Mouse (Mus musculus) left cerebral cortex, postnatal 10 days (tissue): ENCODE measurements at regions not wholly inside any gene's neighbourhood (a gene's known extent, or its start where the extent isn't known, plus 50 kb on each side); places are given as distances from the start of the nearest gene placed in this dataset.

ENCODE experiments used
- DNase-seq, 2 experiments: peaks; one replicate each; pipeline ENCODE4 v3.0.0; 2021 to 2022; ENCODE audit warnings: low spot score in 2 of 2, mixed read lengths in 1 of 2; ENCODE audit errors: extremely low spot score in 1 of 2
- intact Hi-C: fragments of 180-260 bp; cut with DNase I; formaldehyde crosslinking; loops from one replicate; pipeline ENCODE4 v1.15.1; 2025

DNA sequence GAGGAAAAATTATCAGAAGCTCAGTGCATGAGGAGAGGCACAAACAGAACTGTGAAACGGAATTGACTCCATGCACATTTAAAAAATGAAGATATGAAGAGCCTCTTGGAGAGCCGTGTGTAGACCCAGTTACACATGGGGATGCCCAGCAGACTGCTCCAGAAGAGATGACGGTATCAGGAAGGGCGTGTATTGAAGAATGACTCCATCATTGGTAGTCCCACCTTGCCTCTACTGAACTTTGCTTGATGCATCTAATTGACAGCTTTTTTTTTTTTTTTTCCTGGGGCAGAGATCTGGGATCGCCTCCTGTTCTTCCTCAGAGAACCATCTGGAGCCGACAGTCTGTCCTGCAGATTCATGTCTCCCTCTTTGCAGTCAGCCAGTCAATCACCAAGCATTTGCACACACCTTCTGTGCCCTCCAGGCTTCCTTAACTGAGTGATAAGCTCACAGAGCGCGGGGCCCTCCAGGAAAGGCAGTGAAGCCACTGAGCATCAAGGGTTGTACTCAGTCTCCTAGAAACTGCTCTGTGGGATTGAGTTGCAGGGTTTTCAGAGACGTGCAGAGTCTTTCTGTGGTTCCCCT lies 57.6 kb upstream of the D1Pas1 start:
- intact Hi-C loops: no loop called here
- DNase-seq: no peak

GRCm38 (mm10) chr1:186909073-186909472 lies 58.1 kb upstream of the D1Pas1 start:
- intact Hi-C loops: no loop called here
- DNase-seq: no peak

GRCm38 (mm10) chr1:186907409-186908170 lies 59.6 kb upstream of the D1Pas1 start:
- DNase-seq: no peak
- intact Hi-C loops: no loop called here

DNA sequence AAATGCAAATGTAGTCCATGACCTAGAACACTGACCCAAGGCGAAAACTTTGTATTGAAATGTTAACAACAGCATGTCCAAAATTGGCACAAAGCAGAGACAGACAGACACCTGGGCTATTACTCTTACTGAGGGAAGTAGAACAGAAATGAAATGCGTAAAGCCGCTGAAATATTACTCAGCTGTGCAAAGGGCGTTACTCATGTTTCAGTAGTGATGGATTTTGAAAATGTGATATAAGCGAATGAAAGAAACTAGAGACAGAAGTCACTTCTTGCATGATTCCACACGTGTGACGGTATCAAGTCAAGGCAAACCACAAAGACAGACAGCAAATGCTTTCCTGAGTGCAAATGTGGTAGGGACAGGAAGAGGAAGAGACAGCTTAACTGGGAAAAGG lies 61.3 kb upstream of the D1Pas1 start:
- DNase-seq: no peak
- intact Hi-C loops: no loop called here

GRCm38 (mm10) chr1:186901548-186901947 lies 65.7 kb upstream of the D1Pas1 start:
- DNase-seq: no peak
- intact Hi-C loops: no loop called here

DNA sequence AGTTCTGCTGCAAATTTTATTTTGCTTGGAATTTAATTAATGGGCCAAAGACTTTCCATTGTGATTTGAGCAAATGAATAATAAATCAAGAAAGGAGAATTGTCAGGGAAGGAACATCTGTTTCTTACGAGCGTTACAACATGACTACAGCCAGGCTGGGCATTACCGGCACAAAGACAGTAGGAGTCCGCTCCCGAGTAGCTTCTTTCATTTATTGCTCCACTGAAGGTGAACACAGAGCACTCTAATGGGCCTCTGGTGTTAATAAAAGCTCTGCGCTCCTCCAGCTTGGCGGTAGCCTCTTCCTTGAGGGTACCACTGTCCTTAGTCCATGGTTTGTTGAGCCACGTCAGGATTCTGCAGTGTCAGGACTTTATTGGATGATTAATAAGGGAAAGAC lies 69.0 kb upstream of the D1Pas1 start:
- intact Hi-C loops: no loop called here
- no peak for DNase-seq

GRCm38 (mm10) chr1:186889584-186889852 lies 77.7 kb upstream of the D1Pas1 start:
- intact Hi-C loops: no loop called here
- no peak for DNase-seq

- intact Hi-C loops: no loop called here
- no peak for DNase-seq
Measured at GRCm38 (mm10) chr1:186888767-186889583, 78.2 kb upstream of the D1Pas1 start.

DNA sequence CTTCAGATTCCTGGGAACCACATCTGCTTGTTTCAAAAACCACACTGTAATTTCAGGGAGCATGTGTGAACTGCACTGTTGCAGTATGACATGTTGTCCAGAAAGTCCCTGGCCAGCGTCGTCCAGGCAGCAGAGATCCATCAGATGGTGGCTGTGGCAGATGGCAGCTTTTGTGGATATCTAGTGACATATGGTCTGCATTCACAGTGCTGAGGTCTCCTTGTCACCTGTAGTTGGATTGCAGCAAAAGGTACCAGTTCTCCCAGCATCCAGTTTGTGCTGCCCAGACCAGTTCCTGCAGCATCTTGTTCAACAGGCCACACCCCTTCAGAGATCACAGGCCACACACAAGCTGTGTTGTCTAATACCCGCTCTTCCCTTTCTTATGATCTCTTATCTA lies 80.1 kb upstream of the D1Pas1 start:
- intact Hi-C loops: no loop called here

DNA sequence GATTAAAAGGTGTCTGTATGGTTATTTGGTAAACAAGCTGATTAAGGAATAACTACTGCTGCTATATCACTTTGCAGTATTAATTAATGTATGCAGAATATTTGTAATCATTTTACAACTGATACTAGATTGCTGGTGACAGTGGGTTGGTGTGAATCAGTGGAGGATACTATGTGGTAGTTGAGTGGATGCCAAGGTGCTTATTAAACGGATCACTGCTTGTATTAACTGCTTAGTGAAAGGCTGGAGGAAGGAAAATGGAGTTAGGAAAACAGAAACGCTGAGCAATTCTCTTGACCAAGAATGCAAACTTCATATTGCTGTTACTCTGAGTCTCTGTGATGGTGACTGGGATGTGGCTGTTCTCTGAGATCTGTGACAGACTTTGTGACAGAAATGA lies 86.8 kb upstream of the D1Pas1 start:
- no peak for DNase-seq

More for the DNA sequence above, 80.1 kb upstream of the D1Pas1 start:
- DNase-seq: no peak

GRCm38 (mm10) chr1:186860608-186861444 lies 106.4 kb upstream of the D1Pas1 start:
- DNase-seq: no peak
- intact Hi-C loops: no loop called here

More for the DNA sequence above, 86.8 kb upstream of the D1Pas1 start:
- intact Hi-C loops: no loop called here

DNA sequence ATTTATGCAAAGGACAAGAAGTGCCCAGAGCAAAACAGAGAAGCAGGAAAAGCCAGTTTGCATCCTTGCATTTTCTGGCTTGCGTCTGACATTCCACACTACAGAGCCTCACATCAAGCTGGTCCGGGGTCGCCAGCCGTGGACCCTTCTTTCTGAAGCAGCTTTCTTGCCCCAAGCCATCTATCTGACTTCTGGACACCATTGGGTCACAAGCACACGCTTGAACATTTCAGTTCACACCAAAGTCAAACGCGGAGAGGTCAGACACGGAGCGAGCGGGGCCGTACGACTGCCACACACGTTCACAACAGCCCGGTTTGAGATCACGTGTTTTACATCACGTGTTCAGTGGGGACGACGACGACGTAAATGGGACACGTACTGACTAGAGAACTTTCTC lies 108.9 kb upstream of the D1Pas1 start:
- intact Hi-C loops: no loop called here
- no peak for DNase-seq

DNA sequence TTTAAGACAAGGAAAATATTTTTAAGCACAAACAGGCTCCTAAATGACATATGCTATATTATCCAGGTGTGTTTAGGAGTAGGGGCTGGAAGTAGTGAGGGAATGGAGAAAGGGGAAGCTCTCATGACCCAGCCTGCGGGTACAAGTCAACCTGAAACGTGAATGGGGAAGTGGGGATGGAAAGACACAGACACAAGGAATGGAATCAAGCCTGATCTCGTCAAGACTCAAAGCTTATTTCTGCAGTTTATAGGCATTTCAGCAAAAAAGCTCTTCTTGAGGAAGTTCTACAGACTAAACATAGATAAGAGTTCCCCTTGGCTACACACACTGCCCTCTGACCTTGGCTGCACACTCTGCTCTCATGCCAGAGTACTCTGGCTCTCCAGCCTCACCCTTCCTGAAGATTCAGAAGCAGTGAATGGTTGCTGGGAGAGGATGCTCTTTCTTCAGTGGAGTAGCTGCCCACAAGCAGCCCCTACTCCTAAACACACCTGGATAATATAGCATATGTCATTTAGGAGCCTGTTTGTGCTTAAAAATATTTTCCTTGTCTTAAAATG lies 106.4 kb upstream of the Rrp15 start:
- intact Hi-C loops: no loop called here
- DNase-seq: no peak

- DNase-seq: no peak
- intact Hi-C loops: no loop called here
Measured at GRCm38 (mm10) chr1:186845256-186845655, 96.1 kb upstream of the Rrp15 start.

DNA sequence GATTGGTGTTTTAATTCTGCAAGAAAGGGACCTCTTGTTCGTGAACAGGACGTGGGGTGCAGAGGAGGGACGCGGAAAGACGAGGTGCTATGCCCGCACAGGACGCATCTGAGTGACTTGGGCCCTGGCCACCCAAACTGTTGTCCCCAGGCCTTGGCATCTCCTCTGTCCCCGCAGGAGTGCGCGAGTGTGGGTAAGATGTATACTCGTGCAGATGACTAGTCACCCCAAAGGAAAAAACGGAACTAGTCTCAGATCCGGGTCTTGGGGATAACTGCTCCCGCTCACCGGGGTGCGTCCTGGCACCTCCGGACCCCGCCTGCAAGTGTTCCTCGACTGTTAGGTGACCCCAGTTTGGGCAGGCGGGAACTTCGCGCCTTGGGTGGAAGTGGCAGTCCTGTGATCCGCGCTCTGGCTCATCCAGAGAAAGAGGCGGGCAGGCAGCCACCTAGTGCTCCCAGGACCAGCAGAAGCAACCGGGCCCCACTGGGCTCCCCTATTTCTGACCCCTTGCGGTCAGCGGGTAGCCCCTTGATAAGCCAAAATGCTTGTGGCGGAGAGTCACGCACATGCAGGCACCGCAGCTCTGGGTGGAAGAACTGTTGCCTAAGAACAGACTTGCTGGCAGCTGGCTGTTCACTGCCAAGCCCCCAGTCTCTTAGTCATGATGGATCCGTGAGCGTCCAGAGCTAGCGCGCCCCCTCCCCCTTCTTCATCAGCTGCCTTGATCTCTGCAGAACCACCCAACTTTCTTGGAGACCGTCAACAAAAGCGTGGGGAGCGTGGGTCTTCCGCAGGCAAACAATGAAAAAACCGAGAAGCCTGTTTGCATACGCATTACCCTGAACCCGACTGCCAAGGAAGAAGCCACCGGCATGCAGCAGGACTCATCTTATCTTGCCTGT lies 85.0 kb upstream of the Rrp15 start:
- DNase-seq: peak in 1 of 2 experiments; percentile 33
- intact Hi-C loops: no loop called here

DNA sequence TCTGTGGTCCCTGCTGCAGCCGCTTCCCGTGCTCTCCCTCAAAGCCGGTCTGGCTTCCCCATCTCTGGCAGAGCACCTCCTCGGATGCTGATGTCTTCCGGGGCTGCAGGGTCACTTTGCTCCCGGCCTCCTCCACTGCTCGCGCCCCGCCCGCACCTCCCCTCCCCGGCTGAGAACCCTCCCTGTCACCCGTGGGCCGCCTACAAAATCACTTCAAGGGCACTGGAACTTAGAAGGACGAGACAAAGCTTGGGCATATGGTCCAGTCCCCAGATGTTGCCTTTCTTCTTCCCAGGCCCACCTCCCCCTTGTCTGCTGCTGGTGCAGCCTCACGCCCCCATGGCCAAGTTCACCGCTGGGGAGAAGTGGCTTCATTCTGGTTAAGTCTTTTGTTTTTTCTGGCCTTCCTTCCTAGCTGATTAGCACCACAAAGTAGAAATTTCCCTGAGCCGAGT lies 84.3 kb upstream of the Rrp15 start:
- intact Hi-C loops: no loop called here

GRCm38 (mm10) chr1:186827773-186828172 lies 78.6 kb upstream of the Rrp15 start:
- intact Hi-C loops: loop anchor here (5.0 kb wide), 1 partner anchor 310 kb away; no protein-coding TSS in a partner anchor
- peak in 1 of 2 experiments; percentile 44 for DNase-seq

More for the DNA sequence above, 84.3 kb upstream of the Rrp15 start:
- peak in 1 of 2 experiments; percentile 32 for DNase-seq
